Mouse (Mus musculus): ENCODE data around the gene Ankrd42. TPM values are rescaled to one million over a fixed set of nuclear protein-coding genes. Genes with fewer than 3 reads are reported as not detected.

The Ankrd42 gene
- 0.79 and 1.5 TPM in 2 replicates for polyA plus RNA-seq (2012; rRNA removed; ENCODE audit: low replicate concordance)

DNA sequence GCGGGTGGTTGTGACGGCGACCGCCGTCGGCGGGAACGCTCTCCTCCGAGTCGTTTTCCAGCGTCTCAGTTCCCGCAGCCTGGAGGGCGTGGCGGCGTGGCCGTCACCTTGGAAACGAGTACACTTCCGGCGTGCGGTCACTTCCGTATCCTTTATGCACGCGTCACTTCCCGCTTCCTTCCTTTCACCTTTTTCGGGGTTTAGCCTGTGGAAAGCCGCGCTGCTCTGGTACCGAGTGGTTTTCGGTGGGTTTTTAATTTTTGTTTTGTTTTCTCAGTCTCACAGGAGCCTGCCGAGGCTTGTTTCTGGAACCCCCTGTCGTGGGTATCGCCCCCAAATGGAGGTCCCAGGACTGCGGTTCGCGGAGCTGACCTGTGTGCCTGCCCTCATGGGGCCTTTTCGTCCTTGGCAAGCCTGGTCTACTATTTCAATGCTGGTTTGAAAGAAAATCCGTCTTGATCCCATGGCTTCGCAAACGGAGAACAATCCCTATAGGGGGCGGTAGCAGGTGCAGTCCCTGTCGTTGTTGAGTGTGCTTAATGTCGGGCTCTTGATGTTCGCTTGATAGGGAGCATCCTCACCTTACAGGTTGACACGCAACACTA is at the start of gene Ankrd42:
Gene Ankrd42 (minus strand): TSS at position 122 of the 605 bp plus-strand sequence.

DNA sequence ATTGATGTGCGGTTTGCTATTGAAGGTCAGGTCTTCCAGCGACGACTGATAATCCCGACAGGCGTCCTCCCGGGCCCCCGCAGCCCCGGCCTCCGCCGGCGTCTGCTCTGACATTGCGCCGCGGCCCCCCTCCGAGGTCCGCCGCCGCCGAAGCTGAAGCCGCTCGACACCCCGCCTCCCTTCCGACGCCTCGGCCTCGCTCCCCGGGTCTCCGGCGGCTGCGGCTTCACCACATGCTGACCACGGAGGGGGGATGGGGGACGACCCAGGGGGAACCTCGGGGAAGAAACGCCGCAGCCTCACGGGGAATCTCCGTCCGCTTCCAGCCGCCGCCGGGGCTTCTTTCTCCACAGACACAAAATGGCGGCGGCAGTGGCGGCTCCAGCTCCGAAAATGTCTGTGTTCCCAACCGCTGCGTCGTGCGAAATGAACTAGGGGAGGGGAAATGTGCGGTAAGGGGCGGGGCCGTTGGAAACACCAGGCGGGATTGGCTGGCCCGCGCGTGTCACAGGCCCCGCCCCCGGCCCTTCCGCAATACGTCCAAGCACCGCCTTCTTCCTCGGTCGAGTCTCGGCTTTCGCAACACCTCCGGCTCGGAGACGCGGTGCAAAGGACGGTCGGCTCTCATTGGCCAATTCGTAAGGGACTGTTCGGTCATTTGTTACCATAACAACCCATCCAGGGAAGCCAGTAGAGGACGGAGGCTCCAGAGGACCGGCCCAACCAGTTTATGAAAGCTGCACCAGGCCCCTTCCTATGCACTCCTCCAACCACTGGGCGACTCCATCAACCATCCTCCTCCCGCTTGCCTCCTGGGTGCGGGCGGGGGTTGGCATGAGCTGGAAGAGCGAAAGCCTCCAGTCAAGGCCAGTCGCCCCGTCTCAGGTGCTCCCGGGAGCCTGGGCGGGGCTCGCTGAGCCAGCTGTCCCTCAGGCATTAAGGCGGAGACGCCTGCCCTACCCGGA is 32.8 kb upstream of the Ankrd42 start, which contains the start of gene Pcf11:
Gene Pcf11 (minus strand): TSS at position 428 of the 965 bp plus-strand sequence.

GRCm38 (mm10) chr7:92560986-92561876 is 75.7 kb downstream of the Ankrd42 start, which contains the start of gene Ccdc90b:
Gene Ccdc90b, plus strand, starts transcription at chr7:92561149.

Other genes starting within 250 kb of the Ankrd42 start
- gene Ccdc90b, start 76.0 kb downstream of the Ankrd42 start, polyA plus RNA-seq (2012; rRNA removed; ENCODE audit: low replicate concordance) = 3.3 and 5.5 TPM in 2 replicates
- 17.6 and 19.3 TPM in 2 replicates for gene Pcf11, start 32.8 kb upstream of the Ankrd42 start, polyA plus RNA-seq (2012; rRNA removed; ENCODE audit: low replicate concordance)
- 2.1 and 4.6 TPM in 2 replicates for gene Rab30, start 104.5 kb upstream of the Ankrd42 start, polyA plus RNA-seq (2012; rRNA removed; ENCODE audit: low replicate concordance)
- 0.06 and 0.13 TPM in 2 replicates for gene Ddias, start 237.1 kb upstream of the Ankrd42 start, polyA plus RNA-seq (2012; rRNA removed; ENCODE audit: low replicate concordance)
- 35.6 and 44.4 TPM in 2 replicates for gene Prcp, start 237.3 kb upstream of the Ankrd42 start, polyA plus RNA-seq (2012; rRNA removed; ENCODE audit: low replicate concordance)